Mouse (Mus musculus): ENCODE measurements around the gene Pex7. TPM values are rescaled to one million over a fixed set of nuclear protein-coding genes. Genes with fewer than 3 reads are reported as not detected.

The Pex7 gene
- total RNA-seq, 2 experiments from 2014 or later, result 31.3 to 34.9 TPM

DNA sequence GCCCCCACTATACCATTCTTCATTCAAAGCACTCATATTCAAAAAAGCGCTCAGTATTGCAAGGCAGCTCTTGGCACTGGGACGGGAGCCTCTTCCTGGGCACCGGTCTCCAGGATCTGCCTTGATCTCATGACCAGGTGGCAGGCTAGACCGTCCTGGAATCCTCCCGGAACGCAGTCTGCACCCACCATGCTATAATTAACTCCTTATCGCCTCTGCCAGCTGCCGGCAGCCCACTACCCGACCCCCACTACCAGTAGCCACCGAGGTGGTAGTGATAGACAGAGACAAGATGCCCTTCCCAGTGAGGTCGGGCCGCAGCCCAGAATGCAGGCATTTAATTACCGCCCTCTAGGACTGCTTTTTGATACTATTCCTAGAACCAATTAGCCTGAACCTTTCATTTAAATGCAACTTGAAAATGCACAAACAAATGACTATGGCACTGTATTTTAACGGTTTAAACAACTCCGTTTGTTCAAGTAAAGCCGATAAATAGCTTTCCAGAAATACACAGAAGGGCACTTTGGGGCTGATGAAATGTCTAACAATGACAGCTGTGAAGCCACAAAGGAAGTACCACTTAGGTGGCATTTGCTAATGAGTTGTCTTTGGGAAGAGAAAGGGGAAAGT, 88.7 kb downstream of the Pex7 start:
- ATAC-seq (replicated peaks; ENCODE audit: poor library complexity, severe bottlenecking), result no peak

DNA sequence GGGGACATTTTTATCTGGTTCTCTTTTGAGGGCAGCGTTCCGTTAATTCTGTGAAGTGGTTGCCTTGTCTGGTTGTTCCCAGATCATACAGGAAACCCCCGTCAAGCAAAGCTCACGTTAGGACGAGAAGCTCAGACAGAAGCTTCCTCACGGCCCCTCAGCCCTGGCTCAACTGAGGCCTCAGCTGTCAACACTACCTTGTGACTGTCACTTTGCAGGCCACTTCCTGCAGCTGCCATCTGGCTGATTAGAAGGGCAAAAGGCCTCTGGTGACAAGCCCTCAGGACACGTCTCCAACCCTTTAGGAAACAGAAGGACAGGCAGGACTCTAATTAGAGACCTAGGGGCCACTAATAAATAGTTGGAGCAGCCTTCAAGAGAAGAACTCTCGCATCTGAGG, 92.1 kb downstream of the Pex7 start:
- ATAC-seq (replicated peaks; ENCODE audit: poor library complexity, severe bottlenecking), result peak; percentile 56

DNA sequence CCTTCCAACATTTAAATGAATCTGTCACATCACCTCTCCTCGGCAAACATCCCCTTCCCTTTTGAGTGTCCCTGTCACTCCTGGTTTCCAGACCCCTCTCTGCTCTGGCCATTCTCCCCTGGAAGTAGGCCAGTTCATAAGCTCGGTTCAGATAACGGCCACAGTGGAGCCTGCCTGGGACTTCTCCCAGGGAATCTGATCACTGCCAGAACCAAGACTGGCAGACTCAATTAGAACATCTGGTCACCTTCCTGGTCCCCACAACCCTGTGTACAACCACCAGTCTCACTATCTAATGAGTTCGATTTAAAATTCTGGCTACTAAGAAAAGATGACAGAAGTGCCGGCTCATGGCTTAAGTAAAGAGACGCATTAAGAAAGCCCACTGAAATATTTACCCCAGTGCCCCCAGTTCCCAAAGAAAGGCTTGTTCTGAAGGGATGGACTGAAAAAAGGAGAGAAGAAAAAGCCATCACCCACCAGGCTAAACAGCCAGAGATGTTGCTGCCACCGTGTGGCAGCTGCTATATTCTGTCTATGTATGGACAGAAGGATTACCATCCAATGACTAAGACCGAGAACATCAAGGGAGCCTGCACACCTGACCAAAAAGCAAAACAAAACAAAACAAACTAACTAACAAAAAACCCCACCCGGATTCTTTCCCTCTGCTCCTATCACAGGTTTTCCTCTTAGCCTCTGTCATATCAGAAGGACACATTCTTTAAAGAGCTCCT, 95.9 kb downstream of the Pex7 start:
- ATAC-seq (replicated peaks; ENCODE audit: poor library complexity, severe bottlenecking), result peak; percentile 30; the same call in 1 of the 2 replicates

DNA sequence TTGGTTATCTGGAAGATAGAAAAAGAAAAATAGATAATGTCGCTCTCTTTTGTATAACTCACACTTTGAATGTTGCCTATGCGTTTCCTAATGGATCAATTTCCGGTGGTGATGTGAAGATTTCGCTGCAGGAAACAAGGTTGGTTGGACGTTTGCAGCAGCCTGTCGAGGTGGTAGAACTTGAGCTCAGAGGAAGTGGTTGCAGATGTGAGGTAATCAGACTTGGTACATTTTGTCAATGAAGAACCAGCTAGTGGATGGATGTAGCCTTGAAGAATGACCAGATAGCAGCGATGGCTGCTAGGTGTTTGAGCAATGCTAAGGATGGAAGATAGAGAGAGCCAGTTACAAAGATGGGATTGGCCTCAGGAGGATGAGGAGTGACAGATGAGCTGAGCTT, 102.7 kb downstream of the Pex7 start:
- ATAC-seq (replicated peaks; ENCODE audit: poor library complexity, severe bottlenecking), result peak; percentile 90

Other genes with a start within 250 kb of the Pex7 start
- 0.80 and 1.5 TPM in 2 replicates for gene Il20ra, start 195.1 kb downstream of the Pex7 start, total RNA-seq (2014; fragmentation: Nextera tagmentation)
- gene Il20ra, start 195.1 kb downstream of the Pex7 start, total RNA-seq (2017), result not detected in 2 replicates
- gene Slc35d3, start 56.2 kb downstream of the Pex7 start, total RNA-seq (2014; fragmentation: Nextera tagmentation), result not detected in 2 replicates
- gene Slc35d3, start 56.2 kb downstream of the Pex7 start, total RNA-seq (2017), result 0.21 TPM in 1 of 2 replicates, not detected in the other
- 22.4 and 37.3 TPM in 2 replicates for gene Map3k5, start 26.8 kb upstream of the Pex7 start, total RNA-seq (2014; fragmentation: Nextera tagmentation)
- gene Map3k5, start 26.8 kb upstream of the Pex7 start, total RNA-seq (2017), result 16.9 and 17.3 TPM in 2 replicates
- gene Map7, start 240.8 kb upstream of the Pex7 start, total RNA-seq (2014; fragmentation: Nextera tagmentation), result 19.0 and 22.6 TPM in 2 replicates
- 18.3 and 22.4 TPM in 2 replicates for gene Map7, start 240.8 kb upstream of the Pex7 start, total RNA-seq (2017)

Data from granulocyte monocyte progenitor cell, adult 5-6 weeks (primary cell).